Mouse (Mus musculus) liver, embryonic 14.5 days (tissue): ENCODE measurements around the gene Gm28043. TPM values are rescaled to one million over a fixed set of nuclear protein-coding genes. Genes with fewer than 3 reads are reported as not detected.
"Not testable (repeated sequence)": the region's sequence is repeated elsewhere in the genome, so short reads cannot be mapped to it uniquely, and the experiment has no call there.

Experiments used
- ATAC-seq: fragments of 200-750 bp; cut with Nextera tagmentation; 2 replicates; pipeline ENCODE4 v1.8.0; 2017; ENCODE audit warnings: moderate number of reproducible peaks, mild to moderate bottlenecking, moderate library complexity; ENCODE audit not compliant: insufficient read depth
- DNase-seq, 3 experiments: peaks; one replicate each; pipeline ENCODE4 v3.0.0-alpha.2; 2012 to 2013; ENCODE audit warnings: low read depth in 3 of 3, low spot score in 3 of 3
- H3K27ac ChIP-seq: fragments of 300-500 bp; sonication (generic); 2 replicates; pipeline ENCODE4 v1.5.1; 2014; ENCODE audit warnings: moderate library complexity, mild to moderate bottlenecking, control low read depth, inconsistent platforms
- H3K27me3 ChIP-seq: fragments of 300-500 bp; sonication (generic); 2 replicates; pipeline ENCODE4 v1.6.1; 2014; ENCODE audit warnings: mild to moderate bottlenecking, low read length, moderate library complexity; ENCODE audit not compliant: control insufficient read depth, insufficient read depth
- H3K36me3 ChIP-seq: fragments of 300-500 bp; sonication (generic); replicated peaks from 2 replicates; pipeline ENCODE4 v1.6.1; 2014; ENCODE audit warnings: low read depth; ENCODE audit not compliant: control insufficient read depth, insufficient read depth
- H3K4me1 ChIP-seq, 2 experiments: fragments of 200-500 bp in 1 of 2; fragments of 300-500 bp in 1 of 2; sonication (generic) in 1 of 2; replicated peaks; 2 replicates each; pipeline ENCODE4 v1.6.1; 2012 to 2014; ENCODE audit warnings: antibody characterized with exemption in 1 of 2, inconsistent platforms in 1 of 2, low read length in 1 of 2; ENCODE audit not compliant: control insufficient read depth in 2 of 2, insufficient read depth in 2 of 2
- H3K4me2 ChIP-seq: fragments of 300-500 bp; sonication (generic); 2 replicates; pipeline ENCODE4 v1.6.1; 2014; ENCODE audit warnings: low read depth, mild to moderate bottlenecking, control low read depth, moderate library complexity
- H3K4me3 ChIP-seq, 2 experiments: fragments of 200-500 bp in 1 of 2; fragments of 300-500 bp in 1 of 2; sonication (generic) in 1 of 2; 2 replicates each; pipeline ENCODE4 v1.5.1; 2012 to 2014; ENCODE audit warnings: low read depth in 2 of 2, low read length in 2 of 2, mild to moderate bottlenecking in 2 of 2, control low read depth in 1 of 2, inconsistent platforms in 1 of 2, moderate library complexity in 1 of 2; ENCODE audit not compliant: insufficient read depth in 1 of 2
- H3K9ac ChIP-seq: fragments of 300-500 bp; sonication (generic); replicated peaks from 2 replicates; pipeline ENCODE4 v1.6.1; 2014; ENCODE audit warnings: mild to moderate bottlenecking, control low read depth, moderate library complexity
- H3K9me3 ChIP-seq: fragments of 300-500 bp; sonication (generic); 2 replicates; pipeline ENCODE4 v1.6.1; 2016; ENCODE audit warnings: low read length, mixed read lengths; ENCODE audit not compliant: control insufficient read depth
- CTCF ChIP-seq: IDR thresholded peaks from 2 replicates; pipeline ENCODE4 v1.5.1; 2016; ENCODE audit warnings: antibody characterized with exemption, low read depth, control low read depth
- EP300 ChIP-seq: IDR thresholded peaks from 2 replicates; pipeline ENCODE4 v1.6.1; 2016; ENCODE audit warnings: antibody characterized with exemption, low read depth
- WGBS: fragments of 180-500 bp; shearing (Covaris S2); extraction: QIAGEN DNeasy Blood & Tissue Kit; methylation state at CpG from one replicate; pipeline ENCODE4 v1.1.7; 2014; ENCODE audit not compliant: insufficient replicate concordance; 5-methylcytosine and 5-hydroxymethylcytosine counted together
- polyA plus RNA-seq, 2 experiments: library from polyadenylated mRNA; depleted of rRNA in 1 of 2; stranded (reverse) in 1 of 2; unstranded in 1 of 2; fragments of >200 nt; fragmentation: Nextera tagmentation in 1 of 2; extraction: Ambion mirVana in 1 of 2; gene quantifications; 2 replicates each; pipeline versions ENCODE4 v1.2.1 to v1.2.3; 2012 to 2014

Gene Gm28043
- polyA plus RNA-seq, 2 experiments, result 0.38 to 1.4 TPM

DNA sequence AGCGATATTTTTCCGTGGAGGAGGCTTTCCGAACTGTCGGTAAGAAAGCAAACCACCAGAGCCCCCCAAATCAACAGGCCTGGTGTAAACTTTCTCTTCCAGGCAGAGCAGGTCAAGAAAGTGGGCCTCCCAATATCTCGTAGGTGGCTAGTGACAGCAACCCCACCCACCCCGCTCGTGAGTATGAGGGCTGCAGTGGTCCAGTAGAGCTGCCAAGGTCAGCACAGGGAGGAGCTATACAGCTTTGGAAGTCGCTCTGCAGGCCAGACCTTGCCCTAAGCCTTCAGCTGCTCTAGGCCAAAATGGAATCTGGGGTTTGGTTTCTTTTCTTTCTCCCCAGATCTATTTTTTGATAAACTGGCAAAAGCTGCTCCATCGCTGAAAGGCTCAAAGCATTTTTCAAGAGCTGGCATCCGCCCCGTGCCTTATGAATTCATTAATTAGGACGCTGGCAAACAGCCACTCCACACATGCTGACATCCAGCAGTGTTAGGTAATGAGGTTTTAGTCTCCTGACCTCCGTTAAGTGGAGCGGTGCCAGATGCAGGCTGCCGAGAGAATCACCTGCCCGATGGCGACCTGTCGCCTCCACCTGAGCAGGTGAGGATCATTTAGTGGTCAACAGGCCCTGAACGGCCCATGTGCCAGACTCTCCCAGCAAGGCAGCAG is 96.5 kb downstream of the Gm28043 start:
- H3K9ac ChIP-seq, result no peak overlapping the region
- no peak for ATAC-seq
- no peak for TF ChIP-seq EP300
- TF ChIP-seq CTCF, result no peak
- no peak for DNase-seq
- no peak overlapping the region for H3K27ac ChIP-seq
- no peaks in the 10 kb centered on the region for H3K36me3 ChIP-seq
- H3K4me2 ChIP-seq, result no peak overlapping the region
- no peaks in the 10 kb centered on the region for H3K9me3 ChIP-seq
- no peak overlapping the region for H3K4me3 ChIP-seq
- no peaks in the 10 kb centered on the region for H3K27me3 ChIP-seq
- peaks cover 4 to 11% of the 10 kb centered on the region in 2 experiments for H3K4me1 ChIP-seq
- WGBS, result 76% methylated on average over 19 of the region's 19 CpGs

DNA sequence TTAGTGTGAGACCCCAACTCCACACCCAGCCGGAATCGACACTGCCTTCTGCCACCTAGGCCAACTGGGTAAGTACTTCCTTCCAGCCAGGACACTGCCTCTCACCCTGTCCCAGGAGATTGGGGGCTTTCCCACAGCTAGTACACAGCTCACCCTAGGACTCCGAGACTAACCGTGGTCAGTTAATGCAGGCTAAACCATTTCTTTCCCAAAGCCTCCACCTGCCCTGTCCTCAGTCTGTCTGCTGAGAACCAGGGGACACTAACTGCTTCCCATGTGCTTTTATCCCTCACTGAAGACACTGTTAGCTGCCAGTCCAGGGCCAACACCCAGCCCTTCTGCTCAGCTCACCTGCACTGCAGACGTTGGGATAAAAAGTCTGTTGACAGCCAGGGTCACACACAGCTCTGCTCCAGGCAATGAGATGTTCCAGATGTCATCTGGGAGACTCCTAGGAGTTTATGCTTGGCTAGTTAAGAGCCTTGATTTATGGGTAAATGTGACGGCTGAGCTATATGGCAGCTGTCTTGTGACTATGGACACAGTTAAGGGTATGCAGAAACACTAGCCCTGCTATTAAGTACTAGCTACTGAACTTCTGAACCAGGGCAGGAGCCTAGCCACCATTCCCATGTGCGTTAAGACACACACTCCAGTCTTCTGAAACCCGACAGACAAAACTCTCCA is 97.2 kb downstream of the Gm28043 start:
- Histone ChIP-seq H3K9ac (no peak overlapping the region), H3K9me3 (no peaks in the 10 kb centered on the region), H3K36me3 (no peaks in the 10 kb centered on the region), H3K4me2 (no peak overlapping the region), H3K27me3 (no peaks in the 10 kb centered on the region), H3K4me1 (peaks cover 6 to 14% of the 10 kb centered on the region in 2 experiments), H3K27ac (no peak overlapping the region), H3K4me3 (no peak overlapping the region)
- no peak for ATAC-seq
- 74% methylated on average over 8 of the region's 8 CpGs for WGBS
- DNase-seq, result no peak
- no peak for TF ChIP-seq CTCF
- no peak for TF ChIP-seq EP300

GRCm38 (mm10) chr17:29712565-29712964 is 97.9 kb downstream of the Gm28043 start:
- H3K36me3 ChIP-seq, result no peaks in the 10 kb centered on the region
- 73% methylated on average over 7 of the region's 7 CpGs for WGBS
- no peak overlapping the region for H3K27ac ChIP-seq
- H3K4me3 ChIP-seq, result no peak overlapping the region
- H3K9ac ChIP-seq, result no peak overlapping the region
- no peak for ATAC-seq
- no peak for TF ChIP-seq CTCF
- no peak for TF ChIP-seq EP300
- H3K4me1 ChIP-seq, result peaks cover 10 to 18% of the 10 kb centered on the region in 2 experiments
- no peak for DNase-seq
- H3K27me3 ChIP-seq, result no peaks in the 10 kb centered on the region
- H3K9me3 ChIP-seq, result no peaks in the 10 kb centered on the region
- no peak overlapping the region for H3K4me2 ChIP-seq

GRCm38 (mm10) chr17:29713734-29714133 is 99.1 kb downstream of the Gm28043 start:
- not testable (repeated sequence) for DNase-seq, H3K9ac ChIP-seq, ATAC-seq

GRCm38 (mm10) chr17:29716732-29717445 is 102.2 kb downstream of the Gm28043 start, which contains the start of gene Ccdc167:
TSS of gene Ccdc167 (minus strand) at chr17:29717044.
- no peaks in the 10 kb centered on the region for H3K27me3 ChIP-seq
- no peaks in the 10 kb centered on the region for H3K36me3 ChIP-seq
- H3K4me2 ChIP-seq, result peak within 1 kb of the TSS; percentile 88
- WGBS, result 4% methylated on average over 41 of the region's 41 CpGs
- ATAC-seq (peak; percentile 94), DNase-seq (peak; percentile 91 to 93 (median 92))
- H3K9me3 ChIP-seq, result no peaks in the 10 kb centered on the region
- no peak for TF ChIP-seq CTCF
- no peak within 1 kb of the TSS for H3K27ac ChIP-seq
- H3K4me1 ChIP-seq, result peaks cover 10 to 14% of the 10 kb centered on the region in 2 experiments
- peak within 1 kb of the TSS; percentile 73 to 91 for H3K4me3 ChIP-seq
- H3K9ac ChIP-seq, result peak within 1 kb of the TSS; percentile 78

More at GRCm38 (mm10) chr17:29713734-29714133, 99.1 kb downstream of the Gm28043 start:
- H3K4me1 ChIP-seq, result peaks cover 10 to 16% of the 10 kb centered on the region in 2 experiments
- H3K36me3 ChIP-seq, H3K9me3 ChIP-seq, H3K27me3 ChIP-seq, H3K4me2 ChIP-seq, H3K27ac ChIP-seq, H3K4me3 ChIP-seq: not testable (repeated sequence)
- WGBS, result 82% methylated on average over 4 of the region's 4 CpGs
